Mouse (Mus musculus) cerebellum, postnatal 4 days (tissue): Measurements from ENCODE around the gene Noct.

Experiments used
- DNase-seq, 2 experiments: peaks; one replicate each; pipeline ENCODE4 v3.0.0; 2022; ENCODE audit warnings: low spot score in 2 of 2, mixed read lengths in 1 of 2

The Noct gene

GRCm38 (mm10) chr3:51230886-51231285 lies 6.6 kb downstream of the Noct start:
- no peak for DNase-seq

- DNase-seq = no peak
These were observed 7.3 kb downstream of the Noct start for GRCm38 (mm10) chr3:51231499-51231898.

GRCm38 (mm10) chr3:51232205-51232910 lies 8.1 kb downstream of the Noct start:
- no peak for DNase-seq

DNA sequence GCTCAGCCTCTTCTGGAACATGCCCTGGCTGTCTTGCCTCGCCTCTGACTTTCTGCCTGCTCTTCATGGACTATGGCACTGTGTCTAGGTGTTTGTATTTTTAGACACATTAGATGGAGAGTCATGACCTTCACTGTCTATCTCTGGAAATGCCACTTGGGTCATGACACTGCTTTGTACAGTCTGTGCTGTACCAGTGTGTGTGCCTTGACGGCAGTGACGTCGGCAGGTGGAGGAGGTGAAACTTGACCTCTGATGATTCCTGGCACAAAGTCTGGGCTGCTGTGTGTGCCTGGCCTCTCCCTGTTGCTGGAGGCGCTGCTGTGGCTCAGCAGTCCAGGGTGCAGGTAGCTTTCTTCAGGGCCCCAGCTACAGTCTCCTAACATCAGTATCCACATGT lies 9.2 kb downstream of the Noct start:
- DNase-seq = no peak

- peak; percentile 65 to 77 for DNase-seq
These were observed 9.9 kb downstream of the Noct start for GRCm38 (mm10) chr3:51233918-51234751.

- DNase-seq = no peak
These were observed 10.5 kb downstream of the Noct start for GRCm38 (mm10) chr3:51234752-51235055.

GRCm38 (mm10) chr3:51238515-51238914 lies 14.3 kb downstream of the Noct start:
- no peak for DNase-seq

DNA sequence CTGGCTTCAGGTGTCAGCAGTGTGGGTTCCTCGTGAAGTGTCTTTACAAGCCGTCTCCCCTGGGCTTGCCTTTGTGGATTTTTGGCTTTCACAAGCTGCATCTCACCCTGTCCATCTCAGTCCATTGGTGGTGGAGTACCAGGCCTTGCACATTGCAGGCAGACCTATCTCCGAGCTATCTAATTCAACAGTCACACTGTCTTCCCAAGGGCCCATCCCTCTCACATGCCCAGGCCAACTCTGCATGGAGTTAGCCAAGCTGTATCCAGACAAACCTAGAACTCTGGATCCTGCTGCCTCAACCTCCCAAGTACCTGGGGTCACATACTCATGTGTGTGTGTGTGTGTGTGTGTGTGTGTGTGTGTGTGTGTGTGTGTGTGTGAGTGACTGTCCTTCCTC lies 15.3 kb downstream of the Noct start:
- no peak for DNase-seq

DNA sequence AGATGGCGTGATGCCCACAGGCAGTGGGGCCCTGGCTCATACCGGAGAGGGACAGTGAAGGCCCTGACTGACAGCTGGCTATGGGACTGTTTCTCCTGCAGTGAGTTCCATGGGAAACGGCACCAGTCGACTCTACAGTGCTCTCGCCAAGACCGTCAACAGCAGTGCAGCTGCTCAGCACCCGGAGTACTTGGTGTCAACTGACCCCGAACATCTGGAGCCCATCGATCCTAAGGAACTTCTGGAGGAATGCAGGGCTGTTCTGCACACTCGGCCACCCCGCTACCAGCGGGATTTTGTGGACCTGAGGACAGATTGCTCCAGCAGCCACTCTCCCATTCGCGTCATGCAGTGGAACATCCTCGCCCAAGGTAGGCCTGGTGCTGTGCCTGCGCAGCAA lies 23.5 kb downstream of the Noct start:
- no peak for DNase-seq

DNA sequence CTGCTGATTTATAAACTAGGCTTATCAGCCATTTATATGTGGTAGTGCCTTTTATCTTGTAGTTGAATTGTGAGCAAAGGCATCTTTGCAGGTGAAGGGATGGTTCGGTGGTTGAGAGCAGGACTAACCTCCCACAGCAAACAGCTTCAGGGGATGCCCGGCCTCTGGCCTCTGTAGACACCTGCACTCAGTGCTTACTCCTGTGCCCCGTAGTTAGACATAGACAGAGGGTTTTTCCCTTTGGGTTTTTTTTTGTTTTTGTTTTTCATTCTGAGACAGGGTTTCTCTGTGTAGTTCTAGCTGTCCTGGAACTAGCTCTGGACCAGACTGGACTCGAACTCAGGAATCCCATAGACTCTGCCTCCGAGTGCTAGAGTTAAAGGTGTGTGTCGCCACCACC lies 24.4 kb downstream of the Noct start:
- no peak for DNase-seq

DNA sequence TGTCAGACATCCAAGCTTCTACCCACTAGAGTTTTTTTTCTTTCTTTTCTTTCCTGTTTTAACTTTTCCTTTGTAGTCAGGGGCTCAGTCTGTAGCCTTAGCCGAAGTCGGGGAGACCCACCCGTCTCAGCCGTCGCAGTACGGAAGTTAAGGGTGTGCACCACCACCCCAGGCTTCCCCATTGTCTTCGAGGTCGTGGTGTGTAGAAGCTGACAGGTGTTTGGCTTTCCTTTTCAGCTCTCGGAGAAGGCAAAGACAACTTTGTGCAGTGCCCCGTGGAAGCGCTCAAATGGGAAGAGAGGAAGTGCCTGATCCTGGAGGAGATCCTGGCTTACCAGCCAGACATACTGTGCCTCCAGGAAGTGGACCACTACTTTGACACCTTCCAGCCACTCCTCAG lies 25.2 kb downstream of the Noct start:
- DNase-seq = no peak

GRCm38 (mm10) chr3:51249866-51250265 lies 25.6 kb downstream of the Noct start:
- no peak for DNase-seq

DNA sequence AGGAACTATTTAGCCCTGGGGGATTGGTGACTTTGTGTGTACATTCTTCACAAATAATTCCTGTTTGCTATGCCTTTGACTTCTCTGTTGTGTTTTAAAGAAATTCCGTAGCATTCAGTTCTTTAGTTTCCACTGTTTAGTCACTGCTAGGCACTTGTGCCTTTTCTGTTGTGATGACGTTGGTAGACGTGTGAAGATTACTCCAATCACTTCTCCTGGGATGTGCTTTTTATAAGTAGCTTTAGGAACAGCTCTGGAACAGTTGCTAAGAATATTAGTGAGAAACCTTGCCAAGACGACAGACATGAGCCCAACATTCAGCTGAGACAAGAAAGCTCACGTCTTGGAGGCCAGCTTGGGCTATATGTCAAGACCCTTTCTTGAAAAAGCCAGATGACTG lies 26.8 kb downstream of the Noct start:
- no peak for DNase-seq

GRCm38 (mm10) chr3:51252223-51252622 lies 28.0 kb downstream of the Noct start:
- DNase-seq = no peak

DNA sequence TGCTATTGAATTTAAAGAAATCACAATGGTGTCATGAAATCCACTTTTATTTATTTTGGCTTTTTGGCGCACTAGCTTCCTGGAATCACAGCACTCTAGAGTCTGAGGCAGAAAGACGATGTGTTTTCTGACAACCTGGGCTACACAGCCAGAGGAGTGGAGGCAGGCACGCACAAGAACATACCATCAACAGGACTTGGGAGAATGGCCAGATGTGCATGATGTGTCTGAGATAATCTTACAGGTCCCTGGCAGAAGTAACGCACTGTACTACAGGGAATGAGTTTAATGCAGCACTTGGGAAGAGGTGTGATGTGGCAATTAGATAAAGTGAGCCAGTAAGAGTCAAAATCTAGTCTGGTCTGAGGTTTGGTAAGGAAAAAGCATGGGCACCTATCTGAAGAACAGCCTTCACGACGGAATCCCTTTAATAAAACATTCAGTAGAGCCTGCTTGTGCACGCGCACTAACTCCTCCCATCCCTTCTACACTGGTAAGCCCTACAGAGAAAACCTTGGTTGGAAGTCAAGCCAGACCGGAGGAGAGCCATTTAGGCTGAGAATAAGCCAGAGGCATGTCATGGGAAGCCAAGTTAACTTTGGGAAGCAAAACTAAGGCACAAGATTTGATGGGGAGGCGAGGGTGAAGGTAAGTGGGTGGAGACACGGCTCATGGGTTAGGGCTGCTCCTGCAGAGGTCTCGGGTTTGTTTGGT lies 28.6 kb downstream of the Noct start:
- no peak for DNase-seq

DNA sequence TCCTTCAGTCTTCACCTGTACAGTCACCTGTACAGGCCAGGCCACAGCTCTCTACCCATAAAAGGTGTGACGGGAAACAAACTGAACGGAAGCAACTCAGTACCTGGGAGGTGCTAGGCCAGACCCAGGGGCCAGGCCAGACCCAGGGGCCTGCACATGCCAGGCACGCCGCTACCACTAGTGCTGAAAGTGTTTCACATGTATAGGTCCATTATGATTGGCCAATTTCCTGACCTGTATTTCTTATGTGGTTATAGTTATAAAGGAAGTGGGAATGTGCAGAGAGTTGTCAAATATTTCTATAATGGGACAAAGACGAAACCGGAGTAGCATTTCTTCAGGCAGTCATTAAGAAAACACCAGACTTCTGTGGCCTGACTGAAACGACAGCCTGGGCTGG lies 30.5 kb downstream of the Noct start:
- DNase-seq = no peak

DNA sequence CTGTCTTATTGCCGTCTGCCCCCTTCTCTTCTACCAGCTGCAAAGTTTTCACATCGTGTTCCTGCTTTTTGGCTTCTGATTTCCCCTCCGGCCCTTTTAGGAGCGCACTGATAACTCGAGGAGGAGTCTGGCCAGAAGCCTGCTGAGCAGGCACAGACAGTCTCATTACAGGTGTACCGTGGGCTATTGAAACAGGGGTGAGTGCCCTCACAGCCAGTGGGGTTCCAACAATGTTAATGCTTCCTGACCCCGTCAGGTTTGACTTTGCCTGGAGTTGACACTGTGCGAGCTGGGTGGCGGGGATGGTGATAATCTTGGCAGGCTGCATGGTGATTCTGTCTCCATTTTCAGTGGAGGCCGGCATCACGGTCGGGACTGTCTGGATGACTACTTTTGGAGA lies 32.2 kb downstream of the Noct start:
- no peak for DNase-seq

GRCm38 (mm10) chr3:51258070-51258469 lies 33.8 kb downstream of the Noct start:
- DNase-seq = no peak

- no peak for DNase-seq
These were observed 38.7 kb downstream of the Noct start for GRCm38 (mm10) chr3:51262942-51263341.

- no peak for DNase-seq
These were observed 44.2 kb downstream of the Noct start for GRCm38 (mm10) chr3:51268434-51268833.

- DNase-seq = no peak
These were observed 46.0 kb downstream of the Noct start for GRCm38 (mm10) chr3:51270069-51270817.

GRCm38 (mm10) chr3:51275956-51276398 lies 51.7 kb downstream of the Noct start:
- DNase-seq = peak; percentile 93 to 94
